Mouse (Mus musculus) hindbrain, embryonic 12.5 days (tissue): ENCODE results near the gene Il10rb. TPM values are rescaled to one million over a fixed set of nuclear protein-coding genes. Genes with fewer than 3 reads are reported as not detected.

Experiments used
- ATAC-seq: fragments of 200-750 bp; cut with Nextera tagmentation; 2 replicates; pipeline ENCODE4 v1.8.0; 2017; ENCODE audit warnings: moderate TSS enrichment; ENCODE audit not compliant: low FRiP score
- H3K27ac ChIP-seq: fragments of 300-500 bp; sonication (generic); 2 replicates; pipeline ENCODE4 v1.5.1; 2016; ENCODE audit warnings: mild to moderate bottlenecking
- H3K27me3 ChIP-seq: fragments of 300-500 bp; sonication (generic); 2 replicates; pipeline ENCODE4 v1.6.1; 2016; ENCODE audit warnings: mild to moderate bottlenecking
- H3K36me3 ChIP-seq: fragments of 300-500 bp; sonication (generic); 2 replicates; pipeline ENCODE4 v1.6.1; 2016; ENCODE audit warnings: mild to moderate bottlenecking
- H3K4me1 ChIP-seq: fragments of 300-500 bp; sonication (generic); 2 replicates; pipeline ENCODE4 v1.6.1; 2016
- H3K4me2 ChIP-seq: fragments of 300-500 bp; sonication (generic); replicated peaks from 2 replicates; pipeline ENCODE4 v1.6.1; 2016; ENCODE audit warnings: mild to moderate bottlenecking
- H3K4me3 ChIP-seq: fragments of 300-500 bp; sonication (generic); 2 replicates; pipeline ENCODE4 v1.5.1; 2016; ENCODE audit warnings: mild to moderate bottlenecking
- H3K9ac ChIP-seq: fragments of 300-500 bp; sonication (generic); 2 replicates; pipeline ENCODE4 v1.6.1; 2016; ENCODE audit warnings: mild to moderate bottlenecking, moderate library complexity
- H3K9me3 ChIP-seq: fragments of 300-500 bp; sonication (generic); replicated peaks from 2 replicates; pipeline ENCODE4 v1.6.1; 2016; ENCODE audit warnings: mild to moderate bottlenecking
- WGBS: fragments of 180-500 bp; shearing (Covaris S2); methylation state at CpG from one replicate; pipeline ENCODE4 v1.1.7; 2016; 5-methylcytosine and 5-hydroxymethylcytosine counted together
- polyA plus RNA-seq: library from polyadenylated mRNA; unstranded; fragments of >200 nt; fragmentation: Nextera tagmentation; extraction: Ambion mirVana; gene quantifications from 2 replicates; pipeline ENCODE4 v1.2.1, GENCODE M21; 2016

Gene Il10rb
- polyA plus RNA-seq, 1 experiment from 2014 or later = 8.5 TPM

GRCm38 (mm10) chr16:91461066-91461638 lies 55.2 kb downstream of the Il10rb start:
- Histone ChIP-seq H3K4me1 (peaks cover 11% of the 10 kb centered on the region), H3K9me3 (no peaks in the 10 kb centered on the region), H3K4me3 (no peak overlapping the region), H3K27me3 (no peaks in the 10 kb centered on the region), H3K27ac (no peak overlapping the region), H3K36me3 (no peaks in the 10 kb centered on the region), H3K4me2 (no peak overlapping the region), H3K9ac (no peak overlapping the region)
- no peak for ATAC-seq
- WGBS = 62% methylated on average over 11 of the region's 11 CpGs

DNA sequence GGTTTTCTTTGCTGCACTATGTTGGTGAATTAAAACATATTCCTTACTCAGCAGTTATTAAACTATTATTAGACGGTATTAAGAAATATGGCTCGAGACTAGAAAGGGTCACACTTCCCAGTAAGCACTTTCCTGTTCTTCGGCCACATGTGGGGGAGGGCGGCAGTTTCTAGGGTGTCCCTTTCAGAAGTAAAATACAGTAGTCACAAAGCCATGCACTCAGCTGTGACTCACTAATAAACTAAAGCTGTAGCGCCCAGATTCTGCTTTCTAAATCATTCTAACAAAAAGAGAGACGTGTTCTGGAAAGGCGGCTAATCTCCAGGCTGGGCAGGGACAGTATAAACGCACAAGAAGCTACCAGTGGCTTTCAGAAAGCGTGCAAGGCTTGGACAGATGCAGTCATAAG lies 55.8 kb downstream of the Il10rb start:
- Histone ChIP-seq H3K27ac (no peak overlapping the region), H3K4me1 (peaks cover 17% of the 10 kb centered on the region), H3K4me3 (no peak overlapping the region), H3K4me2 (no peak overlapping the region), H3K27me3 (no peaks in the 10 kb centered on the region), H3K9ac (no peak overlapping the region), H3K36me3 (no peaks in the 10 kb centered on the region), H3K9me3 (no peaks in the 10 kb centered on the region)
- WGBS = 73% methylated on average over 9 of the region's 9 CpGs
- ATAC-seq = no peak

- WGBS = 80% methylated on average over 3 of the region's 3 CpGs
- H3K27ac ChIP-seq = no peak overlapping the region
- ATAC-seq = no peak
- no peak overlapping the region for H3K9ac ChIP-seq
- H3K4me1 ChIP-seq = peaks cover 18% of the 10 kb centered on the region
- H3K36me3 ChIP-seq = no peaks in the 10 kb centered on the region
- H3K9me3 ChIP-seq = no peaks in the 10 kb centered on the region
- no peak overlapping the region for H3K4me3 ChIP-seq
- H3K4me2 ChIP-seq = no peak overlapping the region
- H3K27me3 ChIP-seq = no peaks in the 10 kb centered on the region
Measured at GRCm38 (mm10) chr16:91462644-91463043, 56.7 kb downstream of the Il10rb start.

- H3K36me3 ChIP-seq = no peaks in the 10 kb centered on the region
- H3K9me3 ChIP-seq = no peaks in the 10 kb centered on the region
- H3K4me2 ChIP-seq = no peak overlapping the region
- H3K27ac ChIP-seq = no peak overlapping the region
- no peak for ATAC-seq
- peaks cover 18% of the 10 kb centered on the region for H3K4me1 ChIP-seq
- H3K4me3 ChIP-seq = no peak overlapping the region
- H3K9ac ChIP-seq = no peak overlapping the region
- WGBS = 96% methylated on average over 2 of the region's 2 CpGs
- H3K27me3 ChIP-seq = no peaks in the 10 kb centered on the region
Measured at GRCm38 (mm10) chr16:91463400-91463799, 57.4 kb downstream of the Il10rb start.

GRCm38 (mm10) chr16:91463836-91464400 lies 58.0 kb downstream of the Il10rb start:
- Histone ChIP-seq H3K27me3 (no peaks in the 10 kb centered on the region), H3K4me2 (peak overlapping the region; percentile 86), H3K4me1 (peaks cover 18% of the 10 kb centered on the region), H3K9ac (peak overlapping the region; percentile 70), H3K4me3 (peak overlapping the region; percentile 57), H3K27ac (0 out of 2 replicates have a peak overlapping the region, but pooled peaks have one; percentile 88), H3K9me3 (no peaks in the 10 kb centered on the region), H3K36me3 (no peaks in the 10 kb centered on the region)
- 83% methylated on average over 4 of the region's 4 CpGs for WGBS
- no peak for ATAC-seq

DNA sequence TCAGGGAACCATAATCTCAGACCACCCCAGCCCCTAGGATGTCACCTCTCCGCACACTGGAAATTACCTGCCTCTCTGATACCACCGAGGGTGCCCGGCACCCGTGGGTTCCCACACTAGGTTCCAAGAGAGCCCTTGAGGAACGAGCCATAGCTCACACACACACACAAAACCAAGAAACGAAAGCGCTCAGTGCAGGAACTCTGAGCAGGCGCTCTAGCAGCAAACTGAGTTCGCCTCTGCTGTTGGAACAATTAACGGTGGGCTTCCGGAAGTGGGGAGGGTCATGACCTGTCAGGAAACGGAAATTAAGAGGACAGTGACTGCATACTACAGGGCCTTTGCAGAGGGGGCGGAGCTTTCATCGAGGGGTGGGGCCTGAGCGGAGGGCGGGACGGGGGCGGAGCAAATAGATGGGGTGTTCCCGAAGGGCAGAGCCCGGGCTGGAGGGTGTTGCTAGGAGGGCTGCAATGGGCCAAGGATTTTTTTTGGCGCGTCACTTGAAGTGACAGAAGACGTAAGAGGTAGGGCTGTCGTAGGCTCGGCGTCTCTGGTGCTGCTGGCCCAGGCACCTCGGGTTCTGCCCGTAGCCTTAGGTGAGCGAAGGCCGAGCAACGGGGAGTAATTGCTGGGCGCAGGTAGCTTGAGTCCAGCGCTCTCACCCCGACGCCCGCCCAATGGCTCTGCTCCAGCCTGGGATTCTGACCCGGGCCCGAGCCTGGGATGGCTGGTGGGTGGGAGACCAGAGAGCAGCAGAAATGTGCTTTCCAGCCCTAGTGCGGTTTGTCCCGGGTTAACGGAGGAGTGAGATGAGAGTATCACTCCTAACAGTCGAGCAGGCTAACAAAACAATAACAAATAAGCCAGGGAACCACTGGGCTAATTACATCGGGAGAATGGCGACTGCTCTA lies 58.9 kb downstream of the Il10rb start:
- Histone ChIP-seq H3K4me1 (peaks cover 18% of the 10 kb centered on the region), H3K27ac (peak overlapping the region; percentile 88), H3K4me2 (peak overlapping the region; percentile 86), H3K9me3 (no peaks in the 10 kb centered on the region), H3K4me3 (peak overlapping the region; percentile 57), H3K9ac (peak overlapping the region; percentile 70), H3K36me3 (no peaks in the 10 kb centered on the region), H3K27me3 (no peaks in the 10 kb centered on the region)
- 1% methylated on average over 44 of the region's 44 CpGs for WGBS
- peak; percentile 97 for ATAC-seq

DNA sequence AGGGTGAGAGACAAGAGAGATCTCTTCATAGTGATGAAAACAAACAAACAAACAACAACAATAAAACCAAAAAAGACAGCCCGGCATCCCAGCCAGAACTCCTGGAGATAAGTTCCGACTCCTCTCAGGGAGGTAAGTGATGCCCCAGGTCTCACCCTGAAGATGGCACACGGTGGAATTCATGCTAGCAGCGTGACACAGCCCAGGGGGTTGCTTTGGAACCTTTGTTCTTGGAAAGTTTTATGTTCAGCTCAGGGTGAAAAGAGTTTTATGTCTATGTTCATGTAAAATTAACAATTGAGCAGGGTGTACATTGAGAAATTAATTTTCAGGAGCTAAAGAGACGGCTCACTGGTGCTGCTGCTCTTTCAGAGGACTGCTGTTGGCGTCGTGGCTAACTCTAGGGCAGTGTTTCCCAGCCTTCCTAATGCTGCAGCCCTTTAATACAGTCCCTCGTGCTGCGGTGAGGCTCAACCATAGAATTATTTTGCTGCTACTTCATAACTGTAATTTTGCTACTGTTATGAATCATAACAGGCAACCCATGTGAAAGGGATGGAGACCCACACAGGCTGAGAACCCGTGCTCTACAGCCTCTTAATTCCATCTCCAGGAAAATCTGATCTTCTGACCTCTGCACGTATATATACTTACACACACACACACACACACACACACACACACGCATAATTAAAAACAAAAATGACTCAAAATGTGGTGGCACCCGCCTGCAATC lies 59.7 kb downstream of the Il10rb start:
- 0 out of 2 replicates have a peak, but pooled peaks have one; percentile 18 for ATAC-seq
- 55% methylated on average over 13 of the region's 13 CpGs for WGBS
- Histone ChIP-seq H3K4me3 (peak overlapping the region; percentile 57), H3K9ac (peak overlapping the region; percentile 70), H3K27ac (no peak overlapping the region), H3K36me3 (no peaks in the 10 kb centered on the region), H3K27me3 (no peaks in the 10 kb centered on the region), H3K4me2 (peak overlapping the region; percentile 86), H3K9me3 (no peaks in the 10 kb centered on the region), H3K4me1 (peaks cover 18% of the 10 kb centered on the region)

DNA sequence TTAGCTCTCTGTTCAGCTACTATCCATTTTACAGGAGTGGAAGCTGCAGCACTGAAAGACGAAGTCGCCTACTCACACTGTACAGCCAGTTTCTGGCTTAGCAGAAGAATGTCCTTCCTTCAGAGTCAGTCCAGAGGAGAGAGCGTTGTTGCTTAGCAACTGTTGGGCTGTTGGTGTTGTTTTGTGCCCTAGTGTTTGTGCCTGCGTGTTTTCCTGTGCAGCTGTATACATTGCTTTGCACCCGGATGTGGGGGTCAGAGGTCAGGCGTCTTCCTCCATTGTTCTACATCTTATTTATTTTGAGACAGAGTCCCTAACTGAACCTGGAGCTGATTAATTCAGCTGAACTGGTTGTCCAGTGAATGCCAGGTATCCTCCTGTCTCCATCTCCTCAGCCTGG lies 60.6 kb downstream of the Il10rb start:
- Histone ChIP-seq H3K4me3 (no peak overlapping the region), H3K9ac (0 out of 2 replicates have a peak overlapping the region, but pooled peaks have one; percentile 9), H3K27ac (no peak overlapping the region), H3K36me3 (no peaks in the 10 kb centered on the region), H3K4me1 (peaks cover 18% of the 10 kb centered on the region), H3K27me3 (no peaks in the 10 kb centered on the region), H3K4me2 (peak overlapping the region; percentile 86; the same call in 1 of the 2 replicates), H3K9me3 (no peaks in the 10 kb centered on the region)
- WGBS = 44% methylated on average over 6 of the region's 6 CpGs
- ATAC-seq = no peak

DNA sequence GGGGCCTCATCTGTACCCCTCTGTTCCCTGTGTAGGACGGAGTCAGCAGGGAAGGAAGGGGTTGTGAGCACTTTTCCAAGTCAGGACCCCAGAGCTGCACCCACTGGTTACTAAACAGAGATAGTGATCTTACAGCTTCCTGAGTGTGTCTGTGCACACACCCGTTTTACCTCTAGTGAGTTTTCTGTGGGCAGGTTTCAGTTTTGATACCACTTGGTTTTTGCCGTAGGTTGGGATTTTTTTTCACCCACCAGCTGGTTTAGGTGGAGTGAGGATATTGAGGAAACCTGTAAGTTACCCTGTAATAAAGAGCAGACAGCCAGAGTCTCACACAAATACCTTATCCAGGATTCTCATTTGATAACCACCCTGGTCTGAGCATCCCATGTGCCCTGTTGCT lies 64.5 kb downstream of the Il10rb start:
- Histone ChIP-seq H3K4me1 (peaks cover 14% of the 10 kb centered on the region), H3K4me2 (no peak overlapping the region), H3K9ac (no peak overlapping the region), H3K27me3 (no peaks in the 10 kb centered on the region), H3K27ac (no peak overlapping the region), H3K36me3 (no peaks in the 10 kb centered on the region), H3K4me3 (no peak overlapping the region), H3K9me3 (no peaks in the 10 kb centered on the region)
- 87% methylated on average over 3 of the region's 3 CpGs for WGBS
- ATAC-seq = no peak

DNA sequence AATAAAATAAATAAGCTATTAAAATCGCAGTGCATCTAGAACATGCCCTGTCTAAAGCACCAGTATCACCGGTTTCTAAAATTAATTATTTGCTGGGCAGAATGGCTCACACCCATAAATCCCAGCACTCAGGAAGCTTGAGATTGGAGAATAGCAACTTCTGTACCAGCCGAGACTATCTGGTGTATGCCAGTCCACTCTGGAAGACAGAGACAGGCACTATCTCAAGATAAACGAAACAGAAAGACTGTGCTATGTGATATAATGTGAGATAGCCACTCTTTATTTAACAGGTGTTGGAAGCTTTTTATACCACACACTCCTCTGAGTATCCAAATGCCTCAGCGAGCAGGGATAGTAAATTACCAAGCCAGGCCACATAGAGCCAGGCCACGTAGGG lies 65.5 kb downstream of the Il10rb start:
- ATAC-seq = no peak
- Histone ChIP-seq H3K4me1 (peaks cover 4% of the 10 kb centered on the region), H3K9me3 (no peaks in the 10 kb centered on the region), H3K27me3 (no peaks in the 10 kb centered on the region), H3K36me3 (no peaks in the 10 kb centered on the region), H3K4me2 (no peak overlapping the region), H3K27ac (no peak overlapping the region), H3K4me3 (no peak overlapping the region), H3K9ac (no peak overlapping the region)
- WGBS = 88% methylated on average over 6 of the region's 6 CpGs
